Mouse (Mus musculus): ENCODE results near the gene Rasgef1a. TPM values are rescaled to one million over a fixed set of nuclear protein-coding genes. Genes with fewer than 3 reads are reported as not detected.

The Rasgef1a gene
- polyA plus RNA-seq, 1 experiment from 2014 or later: not detected

DNA sequence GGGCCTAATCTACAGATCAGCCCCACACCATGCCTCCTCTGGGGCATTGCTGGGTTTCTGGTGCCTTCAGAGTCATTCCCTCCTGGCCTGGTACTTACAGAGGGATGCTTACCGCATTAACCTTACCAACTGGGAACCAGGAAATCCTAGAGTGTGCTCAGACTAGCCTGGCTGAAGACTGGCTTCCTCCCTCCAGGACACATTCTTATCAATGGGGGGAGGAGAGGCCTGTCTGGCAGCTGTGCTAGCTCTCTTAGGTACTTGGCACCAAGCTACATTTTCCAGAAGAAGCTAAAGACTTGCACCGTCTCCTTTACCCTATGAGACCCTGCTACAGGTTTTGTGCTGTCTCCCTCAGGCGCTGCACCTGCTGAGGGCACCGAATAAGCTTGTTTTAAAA, 40.2 kb downstream of the Rasgef1a start:
- Histone ChIP-seq H3K9ac (ENCODE audit: low read length) (no peak overlapping the region), H3K4me3 (ENCODE audit: low read depth, low read length) (no peak overlapping the region), H3K9me3 (ENCODE audit: control insufficient read depth, low read length) (no peaks in the 10 kb centered on the region), H3K4me2 (ENCODE audit: low read depth, severe bottlenecking) (no peak overlapping the region), H3K27me3 (ENCODE audit: control insufficient read depth, insufficient read depth, low read length) (no peaks in the 10 kb centered on the region), H3K27ac (replicated peaks; ENCODE audit: low read depth, low read length) (no peak overlapping the region), H3K36me3 (ENCODE audit: control insufficient read depth, insufficient read depth, low read length) (no peaks in the 10 kb centered on the region), H3K4me1 (ENCODE audit: control insufficient read depth, insufficient read depth, low read length) (no peaks in the 10 kb centered on the region)
- no peak for DNase-seq (ENCODE audit: low spot score)
- ATAC-seq (ENCODE audit: insufficient number of reproducible peaks, low FRiP score, low TSS enrichment, low read depth): no peak
- 76% methylated on average over 4 of the region's 4 CpGs for WGBS

DNA sequence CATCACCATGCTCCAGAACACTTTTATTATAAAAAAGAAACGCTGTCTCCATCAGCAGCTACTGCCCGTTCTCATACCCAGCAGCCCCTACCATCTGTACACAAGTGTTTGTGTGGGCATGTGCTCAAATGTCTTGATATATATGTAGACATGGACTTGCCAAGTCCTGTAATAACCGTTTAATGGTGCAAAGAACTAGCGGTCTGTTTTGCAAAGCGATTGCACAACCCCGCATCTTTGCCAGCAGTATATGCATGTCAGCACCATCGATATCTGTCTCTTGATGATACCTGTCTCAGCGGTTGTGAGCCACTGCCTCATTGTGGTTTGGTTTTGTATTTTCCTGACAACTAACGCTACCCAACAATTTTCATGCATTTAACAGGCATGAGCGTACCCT, 44.0 kb downstream of the Rasgef1a start:
- Histone ChIP-seq H3K27ac (replicated peaks; ENCODE audit: low read depth, low read length) (no peak overlapping the region), H3K27me3 (ENCODE audit: control insufficient read depth, insufficient read depth, low read length) (no peaks in the 10 kb centered on the region), H3K36me3 (ENCODE audit: control insufficient read depth, insufficient read depth, low read length) (no peaks in the 10 kb centered on the region), H3K4me3 (ENCODE audit: low read depth, low read length) (no peak overlapping the region), H3K4me2 (ENCODE audit: low read depth, severe bottlenecking) (no peak overlapping the region), H3K9ac (ENCODE audit: low read length) (no peak overlapping the region), H3K9me3 (ENCODE audit: control insufficient read depth, low read length) (no peaks in the 10 kb centered on the region), H3K4me1 (ENCODE audit: control insufficient read depth, insufficient read depth, low read length) (no peaks in the 10 kb centered on the region)
- DNase-seq (ENCODE audit: low spot score): no peak
- no peak for ATAC-seq (ENCODE audit: insufficient number of reproducible peaks, low FRiP score, low TSS enrichment, low read depth)
- WGBS: 93% methylated on average over 10 of the region's 10 CpGs

GRCm38 (mm10) chr6:118061266-118061665, 50.0 kb downstream of the Rasgef1a start:
- H3K4me2 ChIP-seq (ENCODE audit: low read depth, severe bottlenecking): no peak overlapping the region
- peaks cover 10% of the 10 kb centered on the region; the same call in 1 of the 2 replicates for H3K4me1 ChIP-seq (ENCODE audit: control insufficient read depth, insufficient read depth, low read length)
- no peak overlapping the region for H3K4me3 ChIP-seq (ENCODE audit: low read depth, low read length)
- 91% methylated on average over 4 of the region's 4 CpGs for WGBS
- ATAC-seq (ENCODE audit: insufficient number of reproducible peaks, low FRiP score, low TSS enrichment, low read depth) (no peak), DNase-seq (ENCODE audit: low spot score) (no peak)
- no peak overlapping the region for H3K27ac ChIP-seq (replicated peaks; ENCODE audit: low read depth, low read length)
- no peak overlapping the region for H3K9ac ChIP-seq (ENCODE audit: low read length)
- peaks cover 11% of the 10 kb centered on the region for H3K27me3 ChIP-seq (ENCODE audit: control insufficient read depth, insufficient read depth, low read length)
- H3K9me3 ChIP-seq (ENCODE audit: control insufficient read depth, low read length): no peaks in the 10 kb centered on the region
- no peaks in the 10 kb centered on the region for H3K36me3 ChIP-seq (ENCODE audit: control insufficient read depth, insufficient read depth, low read length)

- H3K4me3 ChIP-seq (ENCODE audit: low read depth, low read length): no peak overlapping the region
- ATAC-seq (ENCODE audit: insufficient number of reproducible peaks, low FRiP score, low TSS enrichment, low read depth): no peak
- H3K9ac ChIP-seq (ENCODE audit: low read length): no peak overlapping the region
- no peak overlapping the region for H3K4me2 ChIP-seq (ENCODE audit: low read depth, severe bottlenecking)
- 71% methylated on average over 5 of the region's 5 CpGs for WGBS
- no peaks in the 10 kb centered on the region for H3K36me3 ChIP-seq (ENCODE audit: control insufficient read depth, insufficient read depth, low read length)
- peaks cover 14% of the 10 kb centered on the region; the same call in 1 of the 2 replicates for H3K4me1 ChIP-seq (ENCODE audit: control insufficient read depth, insufficient read depth, low read length)
- no peaks in the 10 kb centered on the region for H3K9me3 ChIP-seq (ENCODE audit: control insufficient read depth, low read length)
- H3K27me3 ChIP-seq (ENCODE audit: control insufficient read depth, insufficient read depth, low read length): peaks cover 23% of the 10 kb centered on the region
- DNase-seq (ENCODE audit: low spot score): no peak
- H3K27ac ChIP-seq (replicated peaks; ENCODE audit: low read depth, low read length): no peak overlapping the region
Measured at GRCm38 (mm10) chr6:118063266-118063665, 52.0 kb downstream of the Rasgef1a start.

DNA sequence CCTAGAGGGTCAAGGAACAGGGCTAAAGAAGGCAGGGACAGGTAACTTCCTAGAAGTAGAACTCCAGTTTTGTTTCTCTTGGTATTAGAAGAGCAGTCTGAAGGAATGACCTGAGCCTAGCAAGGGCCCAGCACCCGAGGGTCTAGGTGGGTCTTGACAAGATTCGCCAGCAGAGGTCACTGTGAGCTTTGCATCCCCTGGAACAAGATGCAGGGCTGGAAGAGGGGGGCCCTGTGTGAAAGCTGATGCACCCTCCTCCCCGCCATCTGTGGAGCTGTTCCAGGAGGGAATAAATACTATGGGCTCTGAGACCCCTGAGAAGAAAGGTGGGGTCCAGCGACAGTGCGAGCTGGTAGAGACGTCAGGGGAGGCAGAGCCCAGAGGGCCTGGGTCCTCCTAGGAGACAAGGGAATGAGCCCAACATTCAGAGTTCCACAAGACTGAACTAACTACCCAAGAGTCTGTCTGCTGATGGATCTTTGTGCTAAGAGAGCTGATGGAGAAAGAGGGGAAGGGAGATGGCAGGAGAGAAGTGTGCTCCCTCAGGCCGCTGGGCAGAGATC, 53.8 kb downstream of the Rasgef1a start:
- H3K9ac ChIP-seq (ENCODE audit: low read length): no peak overlapping the region
- no peaks in the 10 kb centered on the region for H3K9me3 ChIP-seq (ENCODE audit: control insufficient read depth, low read length)
- no peak for ATAC-seq (ENCODE audit: insufficient number of reproducible peaks, low FRiP score, low TSS enrichment, low read depth)
- no peak overlapping the region for H3K4me2 ChIP-seq (ENCODE audit: low read depth, severe bottlenecking)
- WGBS: 15% methylated on average over 7 of the region's 7 CpGs
- H3K36me3 ChIP-seq (ENCODE audit: control insufficient read depth, insufficient read depth, low read length): no peaks in the 10 kb centered on the region
- DNase-seq (ENCODE audit: low spot score): peak; percentile 73
- peaks cover 23% of the 10 kb centered on the region for H3K27me3 ChIP-seq (ENCODE audit: control insufficient read depth, insufficient read depth, low read length)
- H3K4me3 ChIP-seq (ENCODE audit: low read depth, low read length): no peak overlapping the region
- peaks cover 14% of the 10 kb centered on the region; the same call in 1 of the 2 replicates for H3K4me1 ChIP-seq (ENCODE audit: control insufficient read depth, insufficient read depth, low read length)
- no peak overlapping the region for H3K27ac ChIP-seq (replicated peaks; ENCODE audit: low read depth, low read length)

- H3K27me3 ChIP-seq (ENCODE audit: control insufficient read depth, insufficient read depth, low read length): peaks cover 23% of the 10 kb centered on the region
- H3K9ac ChIP-seq (ENCODE audit: low read length): no peak overlapping the region; the same call in 1 of the 2 replicates
- H3K27ac ChIP-seq (replicated peaks; ENCODE audit: low read depth, low read length): no peak overlapping the region
- H3K4me3 ChIP-seq (ENCODE audit: low read depth, low read length): peak overlapping the region; percentile 35
- no peak for DNase-seq (ENCODE audit: low spot score)
- no peak for ATAC-seq (ENCODE audit: insufficient number of reproducible peaks, low FRiP score, low TSS enrichment, low read depth)
- H3K4me1 ChIP-seq (ENCODE audit: control insufficient read depth, insufficient read depth, low read length): peaks cover 14% of the 10 kb centered on the region; the same call in 1 of the 2 replicates
- peak overlapping the region; percentile 83 for H3K4me2 ChIP-seq (ENCODE audit: low read depth, severe bottlenecking)
- H3K36me3 ChIP-seq (ENCODE audit: control insufficient read depth, insufficient read depth, low read length): no peaks in the 10 kb centered on the region
- H3K9me3 ChIP-seq (ENCODE audit: control insufficient read depth, low read length): no peaks in the 10 kb centered on the region
- WGBS: 1% methylated on average over 12 of the region's 12 CpGs
Measured at GRCm38 (mm10) chr6:118065837-118066198, 54.6 kb downstream of the Rasgef1a start.

DNA sequence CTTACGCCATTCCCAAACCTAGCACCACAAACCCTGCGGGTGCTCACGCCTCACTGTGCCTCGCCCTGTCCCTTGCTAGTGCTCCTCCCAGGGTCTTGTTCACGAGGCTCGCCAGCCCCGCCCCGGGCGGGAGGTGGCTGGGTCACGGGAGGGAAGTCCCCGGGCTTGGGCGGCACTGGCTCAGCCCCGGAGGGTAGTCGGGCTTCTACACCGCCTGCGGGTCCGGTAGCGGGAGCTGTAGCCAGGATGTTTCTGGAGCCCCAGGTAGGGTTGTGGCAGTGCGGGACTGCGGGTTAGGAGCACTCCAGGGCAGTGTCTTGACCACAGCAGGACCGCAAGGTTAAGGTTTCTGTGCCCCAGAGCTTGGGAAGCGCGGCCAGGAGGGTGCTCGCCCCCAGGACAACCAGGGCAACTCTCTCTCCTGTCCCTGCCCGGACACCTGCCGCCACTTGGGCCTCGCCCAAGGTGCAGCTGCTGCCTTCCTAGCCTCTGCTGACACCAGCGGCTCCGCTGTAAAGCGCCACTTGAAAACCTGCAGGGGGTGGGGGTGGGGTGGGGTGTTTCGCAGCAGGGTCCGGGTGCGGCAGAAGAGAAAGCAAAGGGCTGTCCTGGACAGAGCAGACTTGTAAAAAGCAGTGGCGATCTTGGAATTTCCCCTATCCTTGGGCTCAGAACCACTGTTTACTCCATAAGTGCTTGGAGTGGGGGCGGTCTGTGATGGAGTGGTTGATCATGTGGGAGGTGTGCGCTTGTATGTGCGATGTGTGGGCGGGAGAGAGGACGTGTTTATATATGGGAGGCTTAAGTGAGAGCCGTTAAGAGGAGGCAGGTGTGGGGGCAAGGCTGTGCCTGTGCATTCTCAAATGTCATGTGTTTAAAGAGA, 55.2 kb downstream of the Rasgef1a start:
- Histone ChIP-seq H3K27ac (replicated peaks; ENCODE audit: low read depth, low read length) (no peak overlapping the region), H3K9ac (ENCODE audit: low read length) (peak overlapping the region; percentile 34; the same call in 1 of the 2 replicates), H3K27me3 (ENCODE audit: control insufficient read depth, insufficient read depth, low read length) (peaks cover 23% of the 10 kb centered on the region), H3K36me3 (ENCODE audit: control insufficient read depth, insufficient read depth, low read length) (no peaks in the 10 kb centered on the region), H3K9me3 (ENCODE audit: control insufficient read depth, low read length) (no peaks in the 10 kb centered on the region), H3K4me1 (ENCODE audit: control insufficient read depth, insufficient read depth, low read length) (peaks cover 14% of the 10 kb centered on the region; the same call in 1 of the 2 replicates), H3K4me3 (ENCODE audit: low read depth, low read length) (peak overlapping the region; percentile 35), H3K4me2 (ENCODE audit: low read depth, severe bottlenecking) (peak overlapping the region; percentile 83)
- 1% methylated on average over 40 of the region's 40 CpGs for WGBS
- DNase-seq (ENCODE audit: low spot score) (peak; percentile 56), ATAC-seq (ENCODE audit: insufficient number of reproducible peaks, low FRiP score, low TSS enrichment, low read depth) (peak; percentile 29; the same call in 1 of the 2 replicates)

DNA sequence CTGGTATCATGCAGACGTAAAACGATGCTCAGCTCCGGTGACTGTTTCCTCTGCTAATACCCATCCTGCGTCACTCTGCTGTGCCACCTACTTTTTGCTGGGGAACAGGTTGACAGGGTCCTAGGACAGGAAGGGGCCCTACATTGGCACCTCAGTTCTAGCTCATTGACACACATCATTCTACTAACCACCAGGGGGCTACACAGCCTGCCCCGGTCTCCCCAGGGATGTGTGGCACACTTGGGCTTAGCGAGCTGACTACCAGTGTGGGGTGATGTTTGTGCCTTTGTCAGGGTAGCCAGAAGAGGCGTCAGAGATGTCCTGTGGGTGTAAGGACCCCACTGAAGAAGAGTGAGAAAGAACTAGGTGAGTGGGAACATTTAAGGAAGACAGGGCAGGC, 56.5 kb downstream of the Rasgef1a start:
- Histone ChIP-seq H3K27ac (replicated peaks; ENCODE audit: low read depth, low read length) (no peak overlapping the region), H3K36me3 (ENCODE audit: control insufficient read depth, insufficient read depth, low read length) (no peaks in the 10 kb centered on the region), H3K4me1 (ENCODE audit: control insufficient read depth, insufficient read depth, low read length) (peaks cover 14% of the 10 kb centered on the region; the same call in 1 of the 2 replicates), H3K9me3 (ENCODE audit: control insufficient read depth, low read length) (no peaks in the 10 kb centered on the region), H3K9ac (ENCODE audit: low read length) (no peak overlapping the region), H3K4me2 (ENCODE audit: low read depth, severe bottlenecking) (no peak overlapping the region), H3K4me3 (ENCODE audit: low read depth, low read length) (no peak overlapping the region), H3K27me3 (ENCODE audit: control insufficient read depth, insufficient read depth, low read length) (peaks cover 23% of the 10 kb centered on the region)
- ATAC-seq (ENCODE audit: insufficient number of reproducible peaks, low FRiP score, low TSS enrichment, low read depth) (no peak), DNase-seq (ENCODE audit: low spot score) (no peak)
- 69% methylated on average over 7 of the region's 7 CpGs for WGBS

Measured in limb, embryonic 11.5 days (tissue).